Mouse (Mus musculus) neural tube, embryonic 11.5 days (tissue): Measurements from ENCODE around the gene Mplkip. TPM values are rescaled to one million over a fixed set of nuclear protein-coding genes. Genes with fewer than 3 reads are reported as not detected.

ENCODE experiments used
- ATAC-seq: fragments of 200-750 bp; cut with Nextera tagmentation; 2 replicates; pipeline ENCODE4 v1.8.0; 2017; ENCODE audit warnings: moderate number of reproducible peaks, mild to moderate bottlenecking, moderate TSS enrichment, moderate library complexity; ENCODE audit not compliant: insufficient read depth, low FRiP score, low TSS enrichment
- DNase-seq: peaks from one replicate; pipeline ENCODE4 v3.0.0-alpha.2; 2015; ENCODE audit warnings: low spot score
- H3K27ac ChIP-seq: fragments of 300-500 bp; sonication (generic); 2 replicates; pipeline ENCODE4 v1.5.1; 2014; ENCODE audit warnings: low read depth, mild to moderate bottlenecking, low read length
- H3K27me3 ChIP-seq: fragments of 300-500 bp; sonication (generic); 2 replicates; pipeline ENCODE4 v1.6.1; 2014; ENCODE audit warnings: mild to moderate bottlenecking, low read length, mixed read lengths; ENCODE audit not compliant: control insufficient read depth, insufficient read depth
- H3K36me3 ChIP-seq: fragments of 300-500 bp; sonication (generic); 2 replicates; pipeline ENCODE4 v1.6.1; 2014; ENCODE audit warnings: mild to moderate bottlenecking, low read length, moderate library complexity, mixed read lengths; ENCODE audit not compliant: control insufficient read depth, insufficient read depth
- H3K4me1 ChIP-seq: fragments of 300-500 bp; sonication (generic); 2 replicates; pipeline ENCODE4 v1.6.1; 2014; ENCODE audit warnings: low read length, mixed read lengths; ENCODE audit not compliant: control insufficient read depth, insufficient read depth
- H3K4me2 ChIP-seq: fragments of 300-500 bp; sonication (generic); 2 replicates; pipeline ENCODE4 v1.6.1; 2014; ENCODE audit warnings: low read depth, mild to moderate bottlenecking, moderate library complexity
- H3K4me3 ChIP-seq: fragments of 300-500 bp; sonication (generic); 2 replicates; pipeline ENCODE4 v1.5.1; 2014; ENCODE audit warnings: low read depth, low read length
- H3K9ac ChIP-seq: fragments of 300-500 bp; sonication (generic); 2 replicates; pipeline ENCODE4 v1.6.1; 2014; ENCODE audit warnings: mild to moderate bottlenecking, low read length
- H3K9me3 ChIP-seq: fragments of 300-500 bp; sonication (generic); 2 replicates; pipeline ENCODE4 v1.6.1; 2016; ENCODE audit warnings: low read length; ENCODE audit not compliant: control insufficient read depth
- WGBS: fragments of 180-500 bp; shearing (Covaris S2); extraction: QIAGEN DNeasy Blood & Tissue Kit; methylation state at CpG from one replicate; pipeline ENCODE4 v1.1.7; 2014; 5-methylcytosine and 5-hydroxymethylcytosine counted together
- polyA plus RNA-seq: library from polyadenylated mRNA; unstranded; fragments of >200 nt; fragmentation: Nextera tagmentation; extraction: Ambion mirVana; gene quantifications from 2 replicates; pipeline ENCODE4 v1.2.1, GENCODE M21; 2014

Gene Mplkip
- polyA plus RNA-seq, 1 experiment from 2014 or later, result 58.9 TPM

GRCm38 (mm10) chr13:17695898-17696580 is 1.0 kb downstream of the Mplkip start:
- no peaks in the 10 kb centered on the region for H3K27me3 ChIP-seq
- H3K4me2 ChIP-seq, result peak overlapping the region; percentile 59
- H3K4me1 ChIP-seq, result no peaks in the 10 kb centered on the region
- H3K27ac ChIP-seq, result no peak overlapping the region
- no peak for ATAC-seq
- H3K4me3 ChIP-seq, result peak overlapping the region; percentile 79
- peak overlapping the region; percentile 88 for H3K9ac ChIP-seq
- DNase-seq, result no peak
- WGBS, result 23% methylated on average over 7 of the region's 7 CpGs
- H3K9me3 ChIP-seq, result no peaks in the 10 kb centered on the region
- no peaks in the 10 kb centered on the region for H3K36me3 ChIP-seq

GRCm38 (mm10) chr13:17700090-17700715 is 5.2 kb downstream of the Mplkip start:
- Histone ChIP-seq H3K27me3 (no peaks in the 10 kb centered on the region), H3K4me1 (no peaks in the 10 kb centered on the region), H3K27ac (no peak overlapping the region), H3K4me3 (no peak overlapping the region), H3K9ac (no peak overlapping the region), H3K36me3 (no peaks in the 10 kb centered on the region), H3K9me3 (no peaks in the 10 kb centered on the region), H3K4me2 (no peak overlapping the region)
- no peak for DNase-seq
- WGBS, result 64% methylated on average over 3 of the region's 3 CpGs
- ATAC-seq, result no peak

DNA sequence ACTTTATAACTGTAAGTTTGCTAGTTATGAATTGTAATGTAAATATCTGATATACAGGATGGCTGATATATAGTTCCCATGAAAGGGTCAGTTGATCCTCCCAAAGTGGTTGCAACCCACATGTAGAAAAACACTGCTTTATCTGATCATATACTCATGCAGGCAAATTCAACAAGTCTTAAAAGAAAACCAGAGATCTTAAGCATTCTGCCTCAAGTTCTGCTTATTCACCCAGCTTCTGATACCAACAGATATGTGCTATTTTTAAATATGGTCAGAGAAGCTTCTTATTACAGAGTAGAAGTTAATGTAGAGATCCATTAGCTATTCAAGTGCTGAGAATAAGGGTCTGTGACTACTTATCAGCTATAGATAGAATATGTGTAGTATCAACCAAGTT is 6.3 kb downstream of the Mplkip start:
- no peak overlapping the region for H3K4me3 ChIP-seq

GRCm38 (mm10) chr13:17702311-17702710 is 7.3 kb downstream of the Mplkip start:
- Histone ChIP-seq H3K36me3 (no peaks in the 10 kb centered on the region), H3K27me3 (no peaks in the 10 kb centered on the region), H3K4me3 (no peak overlapping the region), H3K4me1 (no peaks in the 10 kb centered on the region), H3K9ac (no peak overlapping the region), H3K4me2 (no peak overlapping the region), H3K27ac (no peak overlapping the region), H3K9me3 (no peaks in the 10 kb centered on the region)
- ATAC-seq (no peak), DNase-seq (no peak)

More for the DNA sequence above, 6.3 kb downstream of the Mplkip start:
- ATAC-seq (no peak), DNase-seq (no peak)
- no peaks in the 10 kb centered on the region for H3K27me3 ChIP-seq
- no peaks in the 10 kb centered on the region for H3K9me3 ChIP-seq
- no peak overlapping the region for H3K9ac ChIP-seq
- H3K4me1 ChIP-seq, result no peaks in the 10 kb centered on the region
- no peaks in the 10 kb centered on the region for H3K36me3 ChIP-seq
- H3K4me2 ChIP-seq, result no peak overlapping the region
- no peak overlapping the region for H3K27ac ChIP-seq

DNA sequence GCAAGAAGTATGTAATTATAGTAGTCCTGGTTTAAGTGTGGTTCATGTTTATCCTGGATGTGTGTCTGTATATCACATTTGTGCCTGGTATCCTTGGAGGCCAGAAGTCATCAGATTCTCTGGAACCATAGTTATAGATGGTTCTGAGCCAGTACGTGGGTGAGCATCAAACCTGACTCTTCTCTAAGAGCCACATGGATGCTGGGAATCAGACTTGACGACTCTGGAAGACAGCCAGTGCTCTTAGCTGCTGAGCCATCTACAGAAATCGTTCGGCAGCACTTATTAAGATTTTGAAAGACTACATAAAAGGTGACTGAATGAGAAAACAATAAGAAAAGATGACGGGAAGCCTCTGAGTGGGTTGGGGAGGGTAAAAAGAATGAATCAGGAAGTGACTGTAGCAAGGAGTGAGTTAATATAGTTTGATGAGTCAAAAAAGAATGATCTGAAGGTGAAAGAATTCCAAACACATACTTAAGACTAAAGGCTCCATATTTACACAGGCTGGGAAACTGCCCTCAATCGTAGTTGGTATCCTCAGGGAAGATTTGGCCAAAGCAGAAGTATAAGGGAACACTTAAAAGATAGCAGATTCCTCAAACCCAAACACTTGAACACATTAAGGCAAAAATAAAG is 10.3 kb downstream of the Mplkip start:
- 90% methylated on average over 6 of the region's 6 CpGs for WGBS
- H3K27ac ChIP-seq, result no peak overlapping the region

DNA sequence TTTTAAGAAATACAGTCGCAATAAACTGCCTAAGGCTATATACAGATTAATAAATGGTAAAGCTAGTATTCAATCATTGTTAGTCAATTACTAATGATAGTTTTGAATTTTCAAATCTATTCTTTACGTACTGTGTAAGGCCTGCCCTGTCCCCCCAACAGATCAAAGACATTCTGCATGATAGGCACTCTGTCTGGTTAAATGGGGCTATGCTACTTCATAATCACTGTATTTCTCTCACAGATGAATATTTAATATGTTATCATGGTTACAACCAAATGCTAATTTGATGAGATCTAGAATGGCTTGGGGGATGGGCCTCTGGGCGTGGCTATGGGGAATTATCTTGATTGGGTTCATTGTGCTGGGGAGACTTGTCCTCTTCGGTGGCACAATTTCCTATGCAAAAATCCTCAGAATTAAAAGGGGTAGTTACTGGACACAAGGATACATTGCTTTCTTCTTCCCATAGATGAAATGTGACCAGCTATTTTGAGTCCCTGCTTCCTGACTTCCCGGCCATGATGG is 13.9 kb downstream of the Mplkip start:
- Histone ChIP-seq H3K27ac (no peak overlapping the region), H3K36me3 (no peaks in the 10 kb centered on the region), H3K4me1 (no peaks in the 10 kb centered on the region), H3K9ac (no peak overlapping the region), H3K4me3 (no peak overlapping the region), H3K4me2 (no peak overlapping the region), H3K9me3 (no peaks in the 10 kb centered on the region), H3K27me3 (no peaks in the 10 kb centered on the region)
- 84% methylated on average over 5 of the region's 5 CpGs for WGBS
- ATAC-seq (no peak), DNase-seq (no peak)

More for the DNA sequence above, 10.3 kb downstream of the Mplkip start:
- no peak overlapping the region for H3K4me3 ChIP-seq
- no peak overlapping the region for H3K4me2 ChIP-seq
- no peak for ATAC-seq
- H3K27me3 ChIP-seq, result no peaks in the 10 kb centered on the region
- H3K36me3 ChIP-seq, result no peaks in the 10 kb centered on the region
- no peak overlapping the region for H3K9ac ChIP-seq
- H3K4me1 ChIP-seq, result no peaks in the 10 kb centered on the region
- no peaks in the 10 kb centered on the region for H3K9me3 ChIP-seq
- DNase-seq, result no peak

- Histone ChIP-seq H3K27ac (no peak overlapping the region), H3K36me3 (peaks cover 6% of the 10 kb centered on the region; the same call in 1 of the 2 replicates), H3K4me2 (no peak overlapping the region), H3K9me3 (no peaks in the 10 kb centered on the region), H3K4me3 (no peak overlapping the region), H3K9ac (no peak overlapping the region), H3K4me1 (no peaks in the 10 kb centered on the region), H3K27me3 (no peaks in the 10 kb centered on the region)
- 95% methylated on average over 1 of the region's 1 CpGs for WGBS
- ATAC-seq, result no peak
- no peak for DNase-seq
Measured at GRCm38 (mm10) chr13:17717357-17717756, 22.4 kb downstream of the Mplkip start.

DNA sequence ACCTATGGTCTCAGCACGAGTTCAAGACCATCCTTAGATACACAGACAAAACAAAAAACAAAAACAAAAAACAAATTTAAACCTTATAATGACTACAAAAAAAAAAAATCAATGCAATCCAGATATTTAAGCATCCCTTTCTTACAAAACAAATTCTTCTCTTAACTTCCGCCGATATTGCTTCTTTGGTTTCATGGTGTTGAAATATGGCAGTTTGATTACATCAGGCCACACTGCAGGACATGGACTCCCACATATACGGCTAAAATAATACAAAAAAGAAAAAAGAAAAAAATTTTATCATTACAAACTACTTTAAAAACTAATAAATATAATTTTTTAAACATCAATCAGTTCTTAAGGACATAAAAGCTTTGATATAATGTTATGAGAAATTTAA is 32.9 kb downstream of the Mplkip start:
- ATAC-seq, result no peak
- DNase-seq, result no peak
- H3K4me2 ChIP-seq, result no peak overlapping the region
- H3K27ac ChIP-seq, result no peak overlapping the region
- H3K9me3 ChIP-seq, result no peaks in the 10 kb centered on the region
- 91% methylated on average over 4 of the region's 4 CpGs for WGBS
- no peaks in the 10 kb centered on the region for H3K36me3 ChIP-seq
- H3K9ac ChIP-seq, result no peak overlapping the region
- no peak overlapping the region for H3K4me3 ChIP-seq
- no peaks in the 10 kb centered on the region for H3K4me1 ChIP-seq
- no peaks in the 10 kb centered on the region for H3K27me3 ChIP-seq
